Mouse (Mus musculus): ENCODE results near the gene Mapk8ip3. TPM values are rescaled to one million over a fixed set of nuclear protein-coding genes. Genes with fewer than 3 reads are reported as not detected.

Gene Mapk8ip3
- polyA plus RNA-seq (2012; rRNA removed) = 58.1 and 69.1 TPM in 2 replicates

DNA sequence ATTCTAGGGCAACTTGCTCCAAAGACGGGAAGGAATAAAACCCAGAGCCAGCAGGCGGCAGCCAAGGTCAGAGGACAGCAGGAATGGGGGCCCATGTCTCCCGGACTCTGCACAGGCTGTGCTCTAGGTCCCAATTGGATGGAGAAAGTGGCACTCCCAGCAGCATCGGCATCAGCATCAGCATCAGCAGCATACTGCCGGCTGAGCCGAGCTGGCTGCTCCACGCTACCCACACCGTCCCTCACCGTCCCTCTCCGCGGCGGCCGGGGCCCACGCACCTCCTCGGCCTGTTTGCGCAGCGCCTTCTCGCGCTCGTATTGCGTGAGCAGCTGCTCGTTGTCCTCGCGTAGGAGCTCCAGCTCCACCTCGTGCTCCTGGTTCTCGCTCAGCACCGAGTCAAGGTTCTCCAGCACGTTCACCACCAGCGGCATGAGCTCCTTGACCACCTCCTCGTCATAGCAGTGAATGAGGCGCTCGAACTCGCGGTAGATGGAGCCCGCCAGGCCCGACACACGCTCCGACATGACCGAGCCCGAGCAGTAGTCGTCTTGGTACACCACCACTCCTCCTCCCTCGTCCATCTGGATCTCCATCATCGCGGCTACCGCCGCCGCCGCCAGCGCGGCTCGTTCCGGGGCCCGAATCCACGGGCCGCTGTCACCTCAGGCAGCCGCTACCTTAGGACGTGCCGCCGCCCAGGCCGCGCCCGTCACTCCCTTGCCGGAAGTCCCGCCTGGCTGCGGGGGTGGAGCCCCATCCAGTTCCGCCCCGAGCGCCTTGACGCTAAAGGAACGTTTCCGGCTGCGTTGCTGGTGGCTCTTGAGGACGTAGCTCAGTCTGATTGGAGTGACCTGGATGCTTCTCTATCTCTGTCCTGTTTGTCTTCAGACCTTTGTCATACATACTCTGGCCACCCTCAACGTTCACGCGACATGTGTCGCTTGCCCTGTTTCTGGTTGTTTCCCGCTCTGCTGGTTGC is at the start of gene Mapk8ip3:
Mapk8ip3 (minus strand) TSS at position 719 of the 979 bp plus-strand sequence.
- peak; percentile 96 for DNase-seq
- Histone ChIP-seq H3K27me3 (replicated peaks; ENCODE audit: control insufficient read depth, insufficient read depth, low read length) (no peaks in the 10 kb centered on the region), H3K36me3 (ENCODE audit: control insufficient read depth, insufficient read depth, low read length) (no peaks in the 10 kb centered on the region), H3K4me1 (ENCODE audit: control insufficient read depth, insufficient read depth, low read length) (peaks cover 17% of the 10 kb centered on the region), H3K4me3 (ENCODE audit: insufficient read depth, low read depth, low read length) (peak within 1 kb of the TSS; percentile 87), H3K27ac (ENCODE audit: insufficient read depth, low read depth, low read length) (peak within 1 kb of the TSS; percentile 64)
- under 1% methylated on average over 78 of the region's 78 CpGs for WGBS
- TF ChIP-seq POLR2A (IDR thresholded peaks at IDR 0.05; ENCODE audit: low read depth, low read length) (peak; percentile 13), CTCF (conservative IDR thresholded peaks at IDR 0.05; ENCODE audit: insufficient read depth, insufficient read length, low read depth, low read length) (0 out of 2 replicates have a peak, but pooled peaks have one; percentile 23)

DNA sequence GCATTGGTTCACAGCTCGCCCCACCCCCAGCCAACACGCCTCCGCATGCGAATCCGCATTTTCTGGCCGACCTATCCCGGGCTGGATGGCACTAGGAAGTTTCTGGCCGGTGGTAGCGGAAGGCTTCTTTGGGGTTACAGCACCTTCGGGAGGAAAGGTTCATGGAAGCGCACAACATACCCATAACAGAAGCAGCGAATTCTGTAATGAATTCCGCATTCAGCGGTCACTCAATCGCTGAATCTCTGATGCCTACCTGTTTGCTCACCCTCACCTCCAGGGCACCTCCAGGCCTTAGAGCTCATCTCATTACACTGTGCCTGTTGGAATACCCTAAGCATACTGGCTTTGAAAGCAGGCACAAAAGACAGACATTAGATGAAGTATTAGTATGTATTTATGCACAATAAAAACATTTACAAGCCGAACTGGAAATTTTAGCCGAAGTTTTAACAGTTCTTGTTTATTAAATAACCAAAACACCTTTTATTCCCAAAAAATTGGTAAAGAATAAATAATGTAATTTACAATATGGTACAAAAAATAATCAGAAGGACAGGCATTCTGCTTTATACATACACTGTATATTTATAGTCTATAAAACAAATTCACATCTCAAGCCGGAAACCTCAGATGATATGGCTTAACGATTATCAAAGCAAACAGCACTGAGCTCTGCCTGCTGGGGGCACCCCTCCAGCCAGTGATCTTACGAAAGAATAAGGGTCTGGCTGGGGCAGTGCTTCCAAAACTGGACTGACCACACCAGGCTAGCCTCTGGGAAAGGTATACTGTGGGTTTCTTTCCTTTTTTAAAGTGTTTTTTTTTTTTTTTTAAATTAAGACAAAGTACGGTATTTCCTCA is 24.3 kb upstream of the Mapk8ip3 start:
- H3K4me3 ChIP-seq (ENCODE audit: insufficient read depth, low read depth, low read length) = peak overlapping the region; percentile 54
- H3K4me1 ChIP-seq (ENCODE audit: control insufficient read depth, insufficient read depth, low read length) = peaks cover 2% of the 10 kb centered on the region; the same call in 1 of the 2 replicates
- no peak for DNase-seq
- WGBS = 12% methylated on average over 21 of the region's 21 CpGs
- H3K27me3 ChIP-seq (replicated peaks; ENCODE audit: control insufficient read depth, insufficient read depth, low read length) = no peaks in the 10 kb centered on the region
- H3K36me3 ChIP-seq (ENCODE audit: control insufficient read depth, insufficient read depth, low read length) = no peaks in the 10 kb centered on the region
- peak overlapping the region; percentile 34; the same call in 1 of the 2 replicates for H3K27ac ChIP-seq (ENCODE audit: insufficient read depth, low read depth, low read length)
- TF ChIP-seq CTCF (conservative IDR thresholded peaks at IDR 0.05; ENCODE audit: insufficient read depth, insufficient read length, low read depth, low read length) (no peak), POLR2A (IDR thresholded peaks at IDR 0.05; ENCODE audit: low read depth, low read length) (no peak)

DNA sequence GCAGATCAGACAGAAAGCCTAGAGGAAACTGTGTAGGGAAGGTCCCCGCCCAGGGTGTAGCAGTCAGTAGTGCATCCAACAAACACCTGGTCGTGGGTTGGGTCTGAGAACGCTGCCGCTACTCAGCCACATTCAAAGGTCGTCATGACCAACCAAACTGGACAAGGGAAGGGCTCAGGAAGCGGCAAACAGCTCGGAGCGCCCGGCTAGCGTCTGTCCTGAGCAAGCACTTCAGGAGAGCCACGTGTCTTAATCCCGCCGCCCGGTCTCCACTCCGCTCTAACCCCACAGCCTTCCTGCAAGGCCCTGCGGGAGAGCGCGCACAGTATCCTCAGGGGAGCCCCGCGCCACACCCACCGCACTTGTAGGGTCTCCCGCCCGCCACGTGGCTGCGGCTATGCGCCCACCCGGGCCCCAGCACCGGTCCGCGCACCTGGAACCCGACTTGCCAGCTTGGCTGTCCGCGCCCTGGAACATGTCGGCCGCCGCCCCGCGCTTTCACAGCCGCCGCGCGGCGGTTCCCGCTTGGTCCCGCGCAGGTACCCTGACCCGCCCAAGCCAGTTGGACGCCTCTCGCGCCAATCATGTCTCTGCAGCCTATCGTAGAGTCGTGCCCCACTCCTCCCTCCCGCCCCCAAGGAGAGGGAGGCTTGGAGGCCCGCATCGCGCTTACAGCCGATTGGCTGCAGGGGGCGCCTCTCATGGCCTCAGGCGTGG is 23.5 kb upstream of the Mapk8ip3 start, which contains the start of gene Jpt2:
Jpt2 (minus strand) TSS at position 555 of the 717 bp plus-strand sequence.
- H3K27me3 ChIP-seq (replicated peaks; ENCODE audit: control insufficient read depth, insufficient read depth, low read length) = no peaks in the 10 kb centered on the region
- peak within 1 kb of the TSS; percentile 53 for H3K27ac ChIP-seq (ENCODE audit: insufficient read depth, low read depth, low read length)
- TF ChIP-seq POLR2A (IDR thresholded peaks at IDR 0.05; ENCODE audit: low read depth, low read length) (no peak), CTCF (conservative IDR thresholded peaks at IDR 0.05; ENCODE audit: insufficient read depth, insufficient read length, low read depth, low read length) (no peak; the same call in 1 of the 2 replicates)
- H3K4me3 ChIP-seq (ENCODE audit: insufficient read depth, low read depth, low read length) = peak within 1 kb of the TSS; percentile 80
- H3K4me1 ChIP-seq (ENCODE audit: control insufficient read depth, insufficient read depth, low read length) = peaks cover 2% of the 10 kb centered on the region; the same call in 1 of the 2 replicates
- 1% methylated on average over 53 of the region's 59 CpGs for WGBS
- peak; percentile 99 for DNase-seq
- no peaks in the 10 kb centered on the region; the same call in 1 of the 2 replicates for H3K36me3 ChIP-seq (ENCODE audit: control insufficient read depth, insufficient read depth, low read length)

DNA sequence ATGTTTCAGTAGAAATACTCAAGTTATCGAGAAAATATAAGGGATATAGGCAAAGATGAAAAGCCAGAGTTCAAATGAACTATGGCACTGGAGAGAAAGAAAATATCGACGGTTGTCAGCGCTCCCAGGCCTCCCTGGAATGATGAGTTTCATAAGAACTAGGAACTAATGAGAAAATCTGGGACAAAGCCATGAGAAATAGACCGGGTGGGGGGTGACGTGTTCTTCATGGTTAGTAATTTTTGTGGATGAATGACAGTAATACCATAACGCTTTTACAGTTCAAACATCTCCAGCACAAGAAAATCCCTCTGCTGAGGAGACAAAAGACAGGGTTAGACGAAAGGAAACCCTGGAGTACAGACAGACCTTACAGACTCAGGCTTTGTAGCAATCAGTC is 22.6 kb upstream of the Mapk8ip3 start:
- no peak for DNase-seq
- peaks cover 2% of the 10 kb centered on the region; the same call in 1 of the 2 replicates for H3K4me1 ChIP-seq (ENCODE audit: control insufficient read depth, insufficient read depth, low read length)
- no peak overlapping the region for H3K4me3 ChIP-seq (ENCODE audit: insufficient read depth, low read depth, low read length)
- WGBS = 36% methylated on average over 8 of the region's 8 CpGs
- H3K36me3 ChIP-seq (ENCODE audit: control insufficient read depth, insufficient read depth, low read length) = no peaks in the 10 kb centered on the region; the same call in 1 of the 2 replicates
- no peak overlapping the region for H3K27ac ChIP-seq (ENCODE audit: insufficient read depth, low read depth, low read length)
- TF ChIP-seq CTCF (conservative IDR thresholded peaks at IDR 0.05; ENCODE audit: insufficient read depth, insufficient read length, low read depth, low read length) = no peak
- no peak for TF ChIP-seq POLR2A (IDR thresholded peaks at IDR 0.05; ENCODE audit: low read depth, low read length)
- no peaks in the 10 kb centered on the region for H3K27me3 ChIP-seq (replicated peaks; ENCODE audit: control insufficient read depth, insufficient read depth, low read length)

DNA sequence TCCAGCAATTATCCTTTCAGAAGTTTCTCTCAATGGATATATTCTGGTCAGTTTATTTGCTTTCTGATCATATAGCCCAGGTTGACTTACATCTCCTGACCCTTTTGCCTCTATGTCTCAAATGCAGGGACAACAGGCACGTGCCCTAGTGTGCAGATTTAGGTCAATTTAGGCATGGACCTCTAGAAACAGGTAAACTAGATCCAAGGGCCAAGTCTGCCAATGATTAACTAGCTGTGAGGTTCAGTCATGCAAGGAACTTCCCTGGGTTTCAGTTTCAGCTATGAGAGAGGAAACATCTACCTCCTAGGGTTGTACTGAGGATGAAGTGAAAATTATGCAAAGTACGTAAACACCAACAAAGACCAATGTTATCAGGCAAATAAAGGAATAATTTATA is 16.5 kb upstream of the Mapk8ip3 start:
- Histone ChIP-seq H3K36me3 (ENCODE audit: control insufficient read depth, insufficient read depth, low read length) (no peaks in the 10 kb centered on the region; the same call in none of the 2 replicates), H3K27ac (ENCODE audit: insufficient read depth, low read depth, low read length) (peak overlapping the region; percentile 18; the same call in 1 of the 2 replicates), H3K4me3 (ENCODE audit: insufficient read depth, low read depth, low read length) (no peak overlapping the region), H3K4me1 (ENCODE audit: control insufficient read depth, insufficient read depth, low read length) (peaks cover 14% of the 10 kb centered on the region), H3K27me3 (replicated peaks; ENCODE audit: control insufficient read depth, insufficient read depth, low read length) (no peaks in the 10 kb centered on the region)
- TF ChIP-seq POLR2A (IDR thresholded peaks at IDR 0.05; ENCODE audit: low read depth, low read length) (no peak), CTCF (conservative IDR thresholded peaks at IDR 0.05; ENCODE audit: insufficient read depth, insufficient read length, low read depth, low read length) (no peak)
- 40% methylated on average over 2 of the region's 2 CpGs for WGBS
- peak; percentile 95 for DNase-seq

DNA sequence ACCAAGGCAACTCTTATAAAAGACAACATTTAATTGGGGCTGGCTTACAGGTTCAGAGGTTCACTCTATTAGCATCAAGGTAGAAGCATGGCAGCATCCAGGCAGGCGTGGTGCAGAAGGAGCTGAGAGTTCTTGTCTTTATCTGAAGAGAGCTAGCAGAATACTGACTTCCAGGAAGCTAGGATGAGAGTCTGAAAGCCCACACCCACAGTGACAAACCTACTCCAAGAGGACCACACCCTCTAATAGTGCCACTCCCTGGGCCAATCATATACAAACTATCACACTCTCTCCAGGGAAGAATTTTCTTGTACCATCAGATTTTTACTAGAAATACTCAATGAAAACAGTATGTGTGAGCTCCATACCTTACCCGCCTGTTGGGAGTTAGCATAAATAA is 13.9 kb upstream of the Mapk8ip3 start:
- Histone ChIP-seq H3K4me1 (ENCODE audit: control insufficient read depth, insufficient read depth, low read length) (peaks cover 14% of the 10 kb centered on the region), H3K27me3 (replicated peaks; ENCODE audit: control insufficient read depth, insufficient read depth, low read length) (no peaks in the 10 kb centered on the region), H3K27ac (ENCODE audit: insufficient read depth, low read depth, low read length) (no peak overlapping the region), H3K36me3 (ENCODE audit: control insufficient read depth, insufficient read depth, low read length) (no peaks in the 10 kb centered on the region; the same call in none of the 2 replicates), H3K4me3 (ENCODE audit: insufficient read depth, low read depth, low read length) (no peak overlapping the region)
- DNase-seq = no peak
- whole genome bisulfite sequencing = 94% methylated on average over 2 of the region's 2 CpGs
- no peak for TF ChIP-seq POLR2A (IDR thresholded peaks at IDR 0.05; ENCODE audit: low read depth, low read length)
- TF ChIP-seq CTCF (conservative IDR thresholded peaks at IDR 0.05; ENCODE audit: insufficient read depth, insufficient read length, low read depth, low read length) = no peak
